Mouse (Mus musculus): ENCODE results near the gene Cpsf4.
"Not testable (repeated sequence)": the region's sequence is repeated elsewhere in the genome, so short reads cannot be mapped to it uniquely, and the experiment has no call there.

Cpsf4 gene

DNA sequence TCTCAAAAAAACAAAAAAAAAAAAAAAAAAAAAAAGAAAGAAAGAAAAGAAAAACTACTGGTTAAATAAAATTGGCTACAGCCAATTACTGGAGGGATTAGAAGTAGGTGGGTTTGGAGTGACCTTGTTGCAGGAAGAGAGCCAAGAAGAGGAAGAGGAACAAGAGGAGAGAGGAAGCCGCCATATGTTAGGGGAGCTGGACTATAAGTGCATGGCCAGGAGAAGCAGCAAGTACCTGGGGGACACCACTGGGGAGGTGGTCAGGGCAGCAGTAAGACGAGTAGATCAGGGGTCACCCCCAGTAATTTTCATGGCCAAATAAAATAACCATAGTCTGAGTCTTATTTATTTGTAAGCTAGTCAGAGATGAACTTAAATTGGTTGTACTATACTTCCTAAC lies 18.2 kb downstream of the Cpsf4 start:
- no peak for DNase-seq (ENCODE audit: low spot score)

DNA sequence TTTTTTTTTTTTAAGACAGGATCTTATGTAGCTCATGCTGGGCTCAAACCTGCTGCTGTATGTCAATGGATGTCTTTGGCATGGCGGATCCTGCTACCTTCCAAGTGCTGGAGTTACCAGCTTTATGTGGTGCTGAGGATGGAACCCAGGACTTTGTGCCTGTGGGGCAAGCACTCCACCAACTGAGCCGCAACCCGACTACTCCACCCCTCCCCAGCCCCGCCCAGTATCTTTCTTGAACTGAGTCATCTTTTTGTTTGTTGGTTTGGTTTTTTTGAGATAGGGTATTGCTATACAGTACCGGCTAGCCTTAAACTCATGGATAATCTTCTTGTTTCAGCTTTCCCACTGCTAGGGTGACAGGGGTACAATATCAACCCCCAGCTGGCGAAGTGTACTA lies 22.4 kb downstream of the Cpsf4 start:
- DNase-seq (ENCODE audit: low spot score), result no peak

DNA sequence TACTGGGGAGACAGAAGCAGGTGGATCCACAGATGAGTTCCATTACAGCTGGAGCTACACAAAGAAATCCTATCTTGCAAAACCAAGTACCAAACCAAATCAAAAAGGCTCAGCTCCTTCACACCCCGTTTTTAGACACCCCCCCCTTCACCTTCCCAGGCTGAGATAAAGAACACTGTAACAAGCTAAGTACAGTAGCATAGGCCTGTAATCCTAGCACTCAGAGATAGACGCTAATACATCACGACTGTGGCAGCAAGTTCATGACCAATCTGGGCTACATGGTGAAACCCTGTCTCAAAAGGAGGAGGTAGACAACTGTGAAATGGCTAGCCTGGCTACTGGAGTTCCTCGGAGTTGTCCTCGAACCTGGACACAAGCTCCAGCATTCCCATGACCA lies 23.4 kb downstream of the Cpsf4 start:
- DNase-seq (ENCODE audit: low spot score), result no peak

DNA sequence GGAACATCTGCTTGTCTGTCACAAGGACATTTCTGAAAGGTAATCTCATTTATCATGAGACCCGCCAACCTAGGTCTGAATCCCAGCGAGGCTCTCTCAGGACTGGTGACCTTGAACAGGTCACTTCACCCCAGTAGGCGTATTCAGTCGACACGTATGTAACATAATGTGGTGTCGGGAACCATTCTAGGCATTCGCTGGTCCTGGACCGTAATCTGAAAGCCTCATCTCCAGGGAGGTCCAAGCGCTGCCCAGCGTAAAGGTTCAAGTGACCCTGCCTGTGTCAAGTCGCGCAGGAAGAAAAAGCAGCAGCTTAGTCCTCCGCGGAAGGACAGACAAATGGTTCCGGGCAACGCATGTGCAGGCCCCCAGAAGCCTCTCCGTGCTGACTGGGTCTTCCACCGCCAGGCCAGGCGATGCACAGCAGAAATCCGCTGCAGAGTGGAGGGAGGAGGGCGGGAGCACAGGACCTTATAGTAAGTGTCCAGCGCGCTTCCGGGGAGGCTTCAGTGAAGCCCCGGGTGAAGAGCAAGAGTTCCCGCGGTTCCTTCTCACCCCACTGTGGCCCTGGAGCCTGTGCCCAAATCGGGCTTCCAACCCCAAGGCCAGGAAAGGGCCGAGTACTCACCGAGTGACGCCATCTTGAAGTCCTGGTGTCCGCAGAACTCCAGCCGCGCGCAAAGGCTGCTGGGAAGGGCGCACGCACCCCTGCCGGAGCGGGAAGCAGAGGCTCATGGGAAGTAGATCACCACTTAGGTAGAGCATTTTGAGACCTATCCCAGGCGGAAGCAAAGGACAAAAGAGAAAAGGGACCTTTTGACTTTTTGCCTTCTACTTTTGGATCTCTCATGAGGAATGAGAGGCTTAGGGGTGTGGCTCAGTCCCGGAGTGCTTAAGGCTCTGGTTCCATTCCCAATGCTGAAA lies 24.1 kb downstream of the Cpsf4 start:
- peak; percentile 57 for DNase-seq (ENCODE audit: low spot score)

DNA sequence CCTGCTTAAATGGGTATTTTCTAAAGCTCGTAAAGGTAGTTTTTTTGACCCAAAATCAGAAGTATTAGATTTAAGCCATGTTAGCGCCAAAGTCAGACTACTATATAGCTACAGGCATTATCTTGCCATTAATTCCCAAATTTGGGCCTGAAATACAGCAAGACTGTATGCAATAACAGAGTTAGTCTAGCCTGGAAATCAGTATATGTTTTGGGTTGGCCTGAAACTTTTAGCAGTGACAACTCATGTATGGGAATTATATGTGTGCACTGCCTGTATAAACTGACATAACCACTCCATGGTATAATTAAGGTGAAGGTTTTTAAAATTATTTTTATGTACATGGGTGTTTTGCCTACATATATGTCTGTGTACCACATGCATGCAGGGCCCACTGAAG lies 24.9 kb downstream of the Cpsf4 start, which contains the start of gene Atp5j2:
Gene Atp5j2 (minus strand): TSS at position 101 of the 400 bp plus-strand sequence.
- DNase-seq (ENCODE audit: low spot score), result no peak

DNA sequence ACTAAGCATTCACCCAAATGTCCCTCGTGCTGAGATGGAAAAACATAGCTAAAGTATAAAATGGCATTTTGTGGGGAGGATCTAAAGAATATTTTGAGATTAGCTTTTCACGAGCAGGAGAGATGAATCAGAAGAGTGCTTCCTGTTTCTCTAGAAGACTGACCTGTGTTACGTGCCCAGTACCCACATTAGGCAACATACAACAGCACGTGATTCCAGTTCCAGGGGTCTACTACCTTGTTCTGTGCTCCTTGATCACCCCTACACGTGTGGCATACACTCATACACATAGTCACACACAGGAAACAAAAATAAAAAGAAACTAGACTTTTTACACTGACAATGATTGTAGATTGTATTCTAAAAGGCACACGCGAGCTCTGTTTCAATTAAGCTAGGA lies 33.4 kb downstream of the Cpsf4 start:
- DNase-seq (ENCODE audit: low spot score), result no peak

DNA sequence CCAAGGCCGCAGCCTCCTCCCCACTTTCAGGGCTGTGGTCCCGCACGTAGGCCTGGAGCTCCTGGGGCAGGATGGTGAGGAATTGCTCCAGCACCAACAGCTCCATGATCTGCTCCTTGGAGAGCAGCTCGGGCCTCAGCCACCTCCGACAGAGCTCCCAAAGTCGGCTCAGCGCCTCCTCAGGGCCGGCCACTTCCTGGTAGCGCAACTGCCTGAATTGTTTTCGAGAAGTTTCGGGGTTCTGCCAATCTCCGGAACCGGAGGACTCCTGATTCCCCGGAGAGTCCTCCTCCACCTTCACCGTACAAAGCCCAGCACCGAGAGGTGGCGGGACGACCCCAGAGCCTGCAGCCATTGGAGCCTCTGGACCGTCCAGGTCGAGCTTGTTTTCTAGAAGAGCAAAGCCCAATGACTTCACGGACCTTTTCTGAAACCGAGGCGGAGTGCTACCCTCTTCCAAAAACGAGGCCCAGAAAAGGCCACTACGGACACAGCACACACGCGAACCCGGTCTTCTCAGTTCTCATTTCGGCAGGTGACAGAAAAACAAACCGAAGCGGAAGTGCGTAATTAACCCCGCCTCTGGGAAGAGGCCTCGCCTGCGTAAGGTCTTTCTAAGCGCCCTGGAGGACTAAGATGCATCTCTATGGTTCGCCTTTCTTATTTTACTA lies 34.4 kb downstream of the Cpsf4 start, which contains the start of gene Zkscan14:
Gene Zkscan14 (minus strand): TSS at position 548 of the 671 bp plus-strand sequence.
- DNase-seq (ENCODE audit: low spot score), result no peak

DNA sequence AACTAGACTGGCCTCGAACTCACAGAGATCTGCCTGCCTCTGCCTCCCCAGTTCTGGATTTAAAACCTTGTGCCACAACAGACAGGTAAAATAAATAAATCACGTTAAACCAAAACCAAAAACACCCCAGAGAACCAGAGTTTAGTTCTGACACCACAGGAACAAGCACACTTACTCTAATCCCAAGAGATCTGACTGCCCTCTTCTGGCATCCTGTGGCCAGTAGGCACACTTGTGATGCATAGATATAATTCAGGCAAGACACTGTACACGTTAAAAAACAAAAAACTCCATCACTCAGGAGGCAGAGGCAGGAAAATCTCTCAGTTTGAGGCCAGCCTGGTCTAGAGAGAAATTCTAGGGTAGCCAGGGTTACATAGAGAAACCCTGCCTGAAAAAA lies 35.4 kb downstream of the Cpsf4 start:
- DNase-seq (ENCODE audit: low spot score), result no peak

DNA sequence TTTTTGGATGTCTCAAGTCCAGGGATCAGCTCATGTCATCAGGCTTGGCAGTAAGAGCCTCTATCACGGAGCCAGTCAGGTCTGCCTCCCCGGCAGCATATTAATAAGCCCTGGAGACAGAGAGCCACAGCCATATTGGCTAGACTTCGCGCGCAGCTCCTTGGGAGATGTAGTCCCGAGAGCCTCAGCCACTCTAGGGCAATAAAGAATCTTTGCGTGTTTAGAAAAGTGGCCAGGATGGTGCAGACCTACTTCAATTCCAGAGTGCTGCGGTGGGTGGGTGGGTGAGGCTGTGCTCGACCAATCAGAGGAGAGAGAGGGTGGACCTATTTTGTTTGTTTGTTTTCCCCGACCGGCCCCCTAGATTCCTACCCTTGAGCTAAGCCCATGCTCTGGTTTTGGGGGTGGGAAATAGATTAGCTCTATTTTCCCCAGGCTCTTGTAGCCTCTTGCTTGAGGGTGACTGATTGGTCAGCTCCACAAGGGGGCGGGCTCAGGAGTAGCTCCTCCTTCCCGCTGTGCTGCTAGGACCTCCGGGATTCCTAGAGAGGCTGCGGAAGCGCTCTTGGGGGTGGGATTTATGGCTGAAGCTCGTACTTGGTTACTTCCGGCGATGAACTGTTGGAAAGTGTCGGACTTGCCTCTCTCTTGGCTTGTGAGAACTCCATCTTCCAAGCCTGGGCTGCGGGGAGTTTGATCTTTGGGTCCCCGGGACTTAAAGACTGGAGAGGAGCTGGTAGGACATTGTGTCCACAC lies 37.1 kb downstream of the Cpsf4 start, which contains the start of gene Zkscan5:
Gene Zkscan5 (plus strand): TSS at position 627 of the 756 bp plus-strand sequence.
- peak; percentile 92 for DNase-seq (ENCODE audit: low spot score)

DNA sequence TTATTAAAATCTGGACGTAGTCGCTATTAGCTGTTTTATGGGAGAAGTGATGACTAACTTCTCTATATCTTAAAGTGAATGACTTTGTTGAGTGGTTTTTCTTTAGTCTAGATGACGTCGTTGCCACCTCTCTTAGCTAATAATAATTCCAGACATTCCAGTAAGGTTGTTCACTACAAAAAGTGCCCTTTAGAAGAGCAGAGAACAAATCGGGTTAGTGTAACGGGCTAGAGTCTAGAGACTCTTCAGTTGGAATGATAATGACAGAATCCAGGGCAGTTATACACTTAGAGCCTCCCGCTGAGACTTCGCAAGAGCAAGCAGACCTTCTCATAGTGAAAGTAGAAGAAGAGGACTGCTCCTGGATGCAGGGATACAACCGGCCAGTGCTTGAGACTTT lies 38.0 kb downstream of the Cpsf4 start:
- no peak for DNase-seq (ENCODE audit: low spot score)

DNA sequence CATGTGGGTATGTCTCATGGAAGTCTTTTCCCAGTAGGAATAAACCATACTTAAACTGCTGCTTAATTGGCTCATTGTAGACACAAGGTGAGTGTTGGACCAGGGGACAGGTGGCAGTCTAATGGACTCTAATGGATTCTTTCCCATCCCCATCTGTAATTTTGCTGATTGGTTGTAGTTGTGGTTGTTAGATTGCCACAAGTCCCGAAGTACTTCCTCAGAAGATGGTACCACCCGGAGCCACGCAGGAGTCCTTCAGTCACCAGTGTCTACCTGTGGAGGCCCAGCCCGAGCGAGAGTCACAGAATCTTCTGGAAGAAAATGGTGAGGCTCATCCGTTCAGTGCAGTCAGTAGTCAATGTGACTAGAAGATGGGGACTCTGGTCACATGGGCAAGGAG lies 40.4 kb downstream of the Cpsf4 start:
- DNase-seq (ENCODE audit: low spot score), result no peak

DNA sequence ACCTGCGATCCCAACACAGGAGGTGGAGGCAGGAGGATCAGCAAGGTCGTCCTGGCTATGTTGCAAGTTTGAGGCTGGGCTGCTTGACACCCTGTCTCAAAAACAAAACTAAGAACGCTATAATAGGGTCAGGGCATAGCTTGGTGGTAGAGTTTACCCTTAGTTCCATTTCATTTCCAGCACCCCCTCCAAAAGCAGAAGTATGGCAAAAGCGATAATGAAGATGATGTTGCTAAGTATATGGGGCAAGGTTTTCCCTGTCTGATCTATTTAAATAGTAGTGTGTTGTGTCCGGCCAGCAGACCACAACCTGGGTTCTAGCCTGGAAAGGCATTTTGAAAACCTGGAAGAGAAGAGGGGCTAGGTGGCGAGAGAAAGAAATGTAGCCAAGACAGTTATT lies 40.9 kb downstream of the Cpsf4 start:
- DNase-seq (ENCODE audit: low spot score), result no peak

DNA sequence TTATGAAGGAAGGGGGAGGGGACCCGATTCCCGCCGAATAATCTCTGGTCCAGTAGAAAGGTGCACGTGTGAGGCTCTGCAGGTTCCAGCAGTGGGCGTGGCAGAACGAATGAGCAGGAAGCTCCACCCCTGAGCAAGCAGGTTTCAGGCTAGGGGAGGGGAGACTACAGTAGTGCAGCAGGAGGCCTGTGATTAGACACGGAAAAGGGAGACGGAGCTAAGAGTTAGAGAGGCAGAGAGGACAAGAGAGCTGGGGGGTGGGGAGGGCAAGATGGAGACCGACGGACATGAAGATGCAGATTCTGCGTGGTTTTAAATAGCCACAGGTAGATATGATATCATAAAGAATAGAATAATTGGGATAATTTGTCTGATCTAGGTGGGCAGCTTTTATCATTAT lies 41.4 kb downstream of the Cpsf4 start:
- not testable (repeated sequence) for DNase-seq (ENCODE audit: low spot score)

DNA sequence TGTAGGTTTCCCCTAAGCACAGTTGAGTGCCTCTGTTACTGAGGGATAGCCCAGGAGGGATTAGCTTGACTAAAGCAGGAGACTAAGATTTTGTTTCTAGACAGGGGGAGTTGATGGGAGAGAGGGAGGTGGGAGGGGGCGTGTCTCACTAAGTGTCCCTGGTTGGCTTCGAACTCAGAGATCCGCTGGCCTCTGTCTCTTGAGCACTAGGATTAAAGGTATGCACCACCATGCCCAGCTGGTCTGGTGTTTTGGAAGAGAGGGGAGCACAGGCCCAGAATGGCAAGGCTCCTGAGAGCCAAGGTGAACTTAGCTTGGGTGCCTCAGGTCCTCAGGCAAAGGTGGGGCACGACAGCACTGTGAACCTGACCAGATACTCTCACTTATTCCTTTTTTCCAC lies 44.3 kb downstream of the Cpsf4 start:
- no peak for DNase-seq (ENCODE audit: low spot score)

DNA sequence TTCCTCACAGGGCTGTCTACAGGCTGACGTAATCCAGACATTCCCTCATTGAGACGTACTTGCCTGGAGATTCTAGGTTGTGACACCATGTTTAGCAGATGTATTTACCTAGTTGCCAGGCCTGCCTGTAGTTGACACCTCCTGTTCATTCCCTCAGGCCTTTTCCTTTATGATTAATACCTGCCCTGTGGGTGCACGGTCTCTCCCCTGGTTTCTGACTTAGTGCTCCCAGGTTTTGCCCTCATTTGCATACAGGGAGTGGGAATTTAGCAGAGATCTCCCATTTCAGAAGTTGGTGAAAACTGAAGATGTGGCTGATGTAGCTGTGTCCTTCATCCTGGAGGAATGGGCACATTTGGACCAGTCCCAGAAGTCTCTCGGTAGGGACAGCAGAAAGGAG lies 45.2 kb downstream of the Cpsf4 start:
- no peak for DNase-seq (ENCODE audit: low spot score)

DNA sequence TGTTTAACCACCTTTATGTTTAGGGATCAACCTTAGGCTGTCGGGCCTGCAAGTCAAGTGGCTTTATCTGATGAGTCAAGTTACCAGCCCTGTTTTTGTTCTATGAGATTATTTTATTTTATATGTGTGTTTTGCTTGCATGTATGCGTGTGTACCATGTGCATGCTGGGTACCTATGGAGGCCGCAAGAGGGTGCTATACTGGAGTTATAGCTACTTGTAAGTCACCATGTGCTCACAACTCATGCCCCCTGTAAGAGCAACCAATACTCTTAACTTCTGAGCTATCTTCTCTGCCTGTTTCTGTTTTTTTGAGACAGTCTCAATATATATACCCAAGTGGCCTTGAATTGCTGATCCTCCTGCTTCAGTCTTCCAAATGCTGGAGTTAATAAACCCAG lies 46.5 kb downstream of the Cpsf4 start:
- no peak for DNase-seq (ENCODE audit: low spot score)

DNA sequence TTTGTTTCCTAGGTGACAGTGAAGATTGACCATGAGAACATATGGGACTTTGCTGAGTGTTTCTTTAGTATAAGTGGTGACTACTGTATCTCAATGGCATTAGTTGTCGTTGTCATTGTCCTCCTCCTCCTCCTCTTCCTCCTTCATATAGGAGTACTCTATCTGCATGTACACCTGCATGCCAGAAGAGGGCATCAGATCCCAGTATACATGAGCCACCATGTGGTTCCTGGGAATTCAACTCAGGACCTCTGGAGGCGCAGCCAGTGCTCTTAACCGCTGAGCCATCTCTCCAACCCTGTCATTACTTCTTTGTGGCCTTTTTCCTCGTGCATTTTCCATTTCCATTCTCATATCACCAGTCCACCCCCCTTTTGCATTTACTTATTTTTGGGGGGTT lies 47.7 kb downstream of the Cpsf4 start:
- DNase-seq (ENCODE audit: low spot score), result no peak

DNA sequence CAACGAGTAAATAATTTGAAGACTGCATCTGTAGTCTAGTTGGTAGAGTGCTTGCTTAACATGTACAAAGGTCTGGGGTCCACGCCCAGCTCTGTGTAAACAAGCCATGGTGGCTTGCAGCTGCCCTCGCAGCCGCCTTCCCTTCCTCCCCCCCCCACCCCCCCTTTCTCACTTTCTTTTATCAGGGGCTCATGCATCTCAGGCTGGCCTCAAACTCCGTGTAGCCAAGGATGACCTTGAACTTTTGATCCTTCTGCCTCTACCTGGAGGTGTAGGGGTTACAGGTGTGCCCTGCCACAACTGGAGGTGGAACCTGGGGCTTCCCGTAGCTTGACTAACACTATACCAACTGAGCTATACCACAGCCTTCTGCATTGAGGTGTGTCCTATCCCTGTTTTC lies 50.7 kb downstream of the Cpsf4 start:
- DNase-seq (ENCODE audit: low spot score), result no peak

DNA sequence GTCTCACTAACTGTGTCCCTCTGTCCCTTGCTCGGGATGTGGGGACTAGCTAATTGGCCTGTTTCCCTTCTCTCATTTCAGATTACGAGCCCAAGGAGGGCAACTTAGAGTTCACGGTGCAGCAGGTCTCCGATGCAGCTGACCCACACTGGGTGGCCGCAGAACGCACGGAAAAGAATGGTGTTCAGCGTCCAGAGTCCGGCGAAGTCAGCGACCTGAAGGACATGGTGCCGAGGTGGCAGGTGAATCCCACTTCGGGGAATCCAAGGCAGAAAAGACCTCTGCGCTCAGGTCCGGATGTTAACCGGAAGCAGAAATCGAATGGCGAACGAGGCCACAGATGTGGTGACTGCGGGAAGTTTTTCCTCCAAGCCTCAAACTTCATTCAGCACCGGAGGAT lies 51.2 kb downstream of the Cpsf4 start:
- no peak for DNase-seq (ENCODE audit: low spot score)

DNA sequence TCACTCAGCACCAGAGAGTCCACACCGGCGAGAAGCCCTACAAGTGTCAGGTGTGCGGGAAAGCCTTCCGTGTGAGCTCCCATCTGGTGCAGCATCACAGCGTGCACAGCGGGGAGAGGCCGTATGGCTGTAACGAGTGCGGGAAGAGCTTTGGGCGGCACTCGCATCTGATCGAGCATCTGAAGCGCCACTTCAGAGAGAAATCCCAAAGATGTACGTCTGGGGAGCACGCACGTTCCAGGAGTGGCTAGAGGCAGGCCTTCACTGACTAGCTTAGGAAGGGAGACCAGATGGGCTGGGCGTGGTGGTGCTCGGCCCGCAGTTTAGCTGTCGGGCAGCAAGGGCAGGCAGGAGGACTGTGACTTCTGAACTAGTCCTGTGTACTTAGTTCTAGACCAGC lies 51.7 kb downstream of the Cpsf4 start:
- no peak for DNase-seq (ENCODE audit: low spot score)

DNA sequence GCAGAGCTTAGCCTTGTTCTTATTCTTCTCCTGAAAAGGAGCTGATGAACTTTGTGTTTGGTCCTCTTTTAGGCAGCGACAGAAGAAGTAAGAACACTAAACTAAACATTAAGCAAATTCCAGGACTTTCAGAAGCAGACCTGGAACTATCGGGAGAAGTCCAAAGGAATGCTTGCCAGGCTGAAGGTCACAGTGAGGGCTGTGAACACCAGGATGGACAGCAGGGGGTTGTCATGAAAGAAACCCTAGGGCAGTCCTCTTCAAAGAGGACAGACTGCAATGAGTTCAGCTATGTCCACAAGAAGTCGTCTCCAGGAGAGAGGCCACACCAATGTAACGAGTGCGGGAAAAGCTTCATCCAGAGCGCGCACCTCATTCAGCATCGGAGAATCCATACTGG lies 53.0 kb downstream of the Cpsf4 start:
- no peak for DNase-seq (ENCODE audit: low spot score)

DNA sequence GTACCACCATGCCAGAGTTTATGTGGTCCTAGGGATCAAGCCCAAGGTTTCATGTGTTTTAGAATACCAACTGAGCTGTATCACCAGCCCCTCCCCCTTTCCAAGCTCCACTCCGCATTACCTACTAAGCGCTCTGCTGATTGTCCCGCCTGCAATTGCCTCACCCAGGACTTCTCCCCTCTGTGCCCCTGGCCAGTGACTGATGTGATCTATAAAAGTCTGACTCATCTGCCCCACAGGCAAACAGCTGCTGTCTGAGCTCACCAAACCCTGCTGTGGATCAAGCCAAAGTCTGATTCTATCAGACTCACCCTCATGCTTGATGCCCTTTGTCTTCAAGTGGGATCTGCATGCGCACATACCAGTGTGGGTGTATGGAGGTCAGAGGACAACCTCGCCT lies 55.8 kb downstream of the Cpsf4 start:
- no peak for DNase-seq (ENCODE audit: low spot score)

DNA sequence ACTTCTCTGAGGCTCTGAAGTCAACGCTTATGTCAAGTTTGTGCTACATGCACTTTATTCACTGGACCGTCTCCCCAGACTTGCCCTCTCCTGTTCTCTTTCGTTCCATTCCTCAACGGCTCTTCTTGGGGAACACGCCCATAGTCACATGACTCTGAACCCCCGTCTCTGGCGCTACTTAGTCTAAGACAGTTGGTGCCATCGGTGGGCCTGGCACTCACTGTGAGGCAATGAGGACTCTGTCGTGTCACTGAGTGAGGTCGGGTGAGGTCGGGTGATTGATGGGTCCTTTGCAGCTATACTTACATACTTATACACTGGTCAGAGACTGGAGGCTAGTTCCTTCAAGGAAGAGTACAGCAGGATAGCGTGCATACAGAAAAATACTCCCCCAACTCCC lies 56.4 kb downstream of the Cpsf4 start:
- no peak for DNase-seq (ENCODE audit: low spot score)

Data from urinary bladder, postnatal 10 days (tissue).